Mouse (Mus musculus): Measurements from ENCODE around the gene Kif1b.

Gene Kif1b

DNA sequence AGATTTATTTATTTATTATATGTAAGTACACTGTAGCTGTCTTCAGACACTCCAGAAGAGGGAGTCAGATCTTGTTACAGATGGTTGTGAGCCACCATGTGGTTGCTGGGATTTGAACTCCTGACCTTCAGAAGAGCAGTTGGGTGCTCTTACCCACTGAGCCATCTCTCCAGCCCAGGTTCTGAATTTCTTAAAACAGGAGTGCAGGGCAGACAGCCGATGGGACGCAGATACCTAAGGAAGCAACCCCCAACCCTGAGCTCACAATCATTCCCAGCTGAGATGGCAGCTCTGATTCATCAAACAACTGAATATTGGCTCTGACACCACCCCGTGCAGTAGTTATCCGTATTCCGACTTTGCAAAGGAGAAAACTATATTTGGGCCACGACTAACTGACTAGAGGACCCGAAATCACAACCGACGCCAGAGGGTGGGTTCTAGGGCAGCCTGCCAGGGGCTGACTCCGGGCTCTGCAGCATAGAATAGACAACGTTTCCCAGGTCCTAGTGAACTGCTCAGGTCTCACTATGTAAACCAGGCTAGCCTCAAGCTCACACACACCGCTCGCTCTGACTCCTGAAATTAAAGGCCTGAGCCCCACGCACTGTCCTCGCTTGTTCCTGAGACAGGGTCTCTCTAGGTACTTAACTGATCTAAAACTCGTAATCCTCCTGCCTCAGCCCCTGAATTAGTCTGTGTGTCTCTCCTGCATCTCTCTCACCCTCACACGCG is 171.2 kb downstream of the Kif1b start:
- peak; percentile 47 for DNase-seq (ENCODE audit: low spot score)

GRCm38 (mm10) chr4:149133395-149133794 is 174.1 kb downstream of the Kif1b start:
- no peak for DNase-seq (ENCODE audit: low spot score)

- no peak for DNase-seq (ENCODE audit: low spot score)
Observed at GRCm38 (mm10) chr4:149131789-149132565, 175.5 kb downstream of the Kif1b start.

- no peak for DNase-seq (ENCODE audit: low spot score)
Observed at GRCm38 (mm10) chr4:149131021-149131752, 176.3 kb downstream of the Kif1b start.

- DNase-seq (ENCODE audit: low spot score): no peak
Observed at GRCm38 (mm10) chr4:149128467-149128866, 179.0 kb downstream of the Kif1b start.

DNA sequence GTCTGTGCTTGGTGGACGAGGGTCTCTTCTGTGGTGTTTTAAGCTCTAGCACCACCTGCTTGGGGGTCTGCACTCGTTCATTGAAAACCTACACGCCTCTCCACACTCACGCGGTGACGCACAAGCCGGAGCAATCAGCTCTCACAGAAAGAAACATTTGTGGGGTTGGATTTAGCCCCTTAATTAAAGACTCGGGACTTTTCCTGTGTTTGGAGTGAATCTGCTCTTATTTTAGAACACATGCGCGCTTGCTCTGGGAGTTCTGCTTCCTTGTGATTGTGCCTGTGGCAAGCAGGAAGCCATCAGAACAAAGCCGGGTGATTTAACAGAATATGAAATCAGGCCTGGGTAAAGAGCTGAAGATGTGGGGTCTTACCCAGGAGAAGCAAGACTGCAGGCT is 180.8 kb downstream of the Kif1b start, which contains the start of gene Cort:
TSS of gene Cort (minus strand) at position 101 of the 400 bp plus-strand sequence.
- no peak for DNase-seq (ENCODE audit: low spot score)

Measured in MN1 (cell line).